Mouse (Mus musculus) limb, embryonic 15.5 days (tissue): ENCODE measurements around the gene Nudt16l1. TPM values are rescaled to one million over a fixed set of nuclear protein-coding genes. Genes with fewer than 3 reads are reported as not detected.

ENCODE experiments used
- ATAC-seq: fragments of 200-750 bp; cut with Nextera tagmentation; 2 replicates; pipeline ENCODE4 v1.8.0; 2017; ENCODE audit warnings: low read depth, moderate TSS enrichment; ENCODE audit not compliant: insufficient number of reproducible peaks, low FRiP score, low TSS enrichment
- H3K27ac ChIP-seq: fragments of 300-500 bp; sonication (generic); 2 replicates; pipeline ENCODE4 v1.5.1; 2015; ENCODE audit warnings: moderate library complexity, mild to moderate bottlenecking, inconsistent platforms
- H3K27me3 ChIP-seq: fragments of 300-500 bp; sonication (generic); 2 replicates; pipeline ENCODE4 v1.6.1; 2015; ENCODE audit warnings: inconsistent platforms
- H3K36me3 ChIP-seq: fragments of 300-500 bp; sonication (generic); 2 replicates; pipeline ENCODE4 v1.6.1; 2015; ENCODE audit warnings: inconsistent platforms
- H3K4me1 ChIP-seq: fragments of 300-500 bp; sonication (generic); 2 replicates; pipeline ENCODE4 v1.6.1; 2015; ENCODE audit warnings: inconsistent platforms
- H3K4me2 ChIP-seq: fragments of 300-500 bp; sonication (generic); 2 replicates; pipeline ENCODE4 v1.6.1; 2015; ENCODE audit warnings: mild to moderate bottlenecking, inconsistent platforms
- H3K4me3 ChIP-seq: fragments of 300-500 bp; sonication (generic); 2 replicates; pipeline ENCODE4 v1.5.1; 2015; ENCODE audit warnings: mild to moderate bottlenecking, inconsistent platforms
- H3K9ac ChIP-seq: fragments of 300-500 bp; sonication (generic); 2 replicates; pipeline ENCODE4 v1.6.1; 2015; ENCODE audit warnings: inconsistent platforms
- H3K9me3 ChIP-seq: fragments of 300-500 bp; sonication (generic); 2 replicates; pipeline ENCODE4 v1.6.1; 2016; ENCODE audit warnings: inconsistent platforms
- WGBS: fragments of 180-500 bp; shearing (Covaris S2); methylation state at CpG from one replicate; pipeline ENCODE4 v1.1.7; 2015; 5-methylcytosine and 5-hydroxymethylcytosine counted together
- polyA plus RNA-seq: library from polyadenylated mRNA; unstranded; fragments of >200 nt; fragmentation: Nextera tagmentation; extraction: Ambion mirVana; gene quantifications from 2 replicates; pipeline ENCODE4 v1.2.1, GENCODE M21; 2015

Nudt16l1 gene
- 147 and 151 TPM in 2 replicates for polyA plus RNA-seq

GRCm38 (mm10) chr16:4938461-4938860 lies at the start of gene Nudt16l1:
Nudt16l1 (plus strand) TSS chr16:4938761.
- Histone ChIP-seq H3K36me3 (peaks cover 81% of the 10 kb centered on the region), H3K27ac (peak within 1 kb of the TSS; percentile 91), H3K4me2 (peak within 1 kb of the TSS; percentile 82), H3K9me3 (no peaks in the 10 kb centered on the region), H3K4me3 (peak within 1 kb of the TSS; percentile 92), H3K4me1 (peaks cover 18% of the 10 kb centered on the region), H3K9ac (peak within 1 kb of the TSS; percentile 95), H3K27me3 (no peaks in the 10 kb centered on the region)
- 6% methylated on average over 2 of the region's 2 CpGs for WGBS
- ATAC-seq: no peak

GRCm38 (mm10) chr16:4890201-4890709 lies 48.3 kb upstream of the Nudt16l1 start:
- peaks cover 29% of the 10 kb centered on the region for H3K4me1 ChIP-seq
- no peak for ATAC-seq

GRCm38 (mm10) chr16:4892171-4892570 lies 46.4 kb upstream of the Nudt16l1 start:
- Histone ChIP-seq H3K27ac (no peak overlapping the region), H3K4me3 (no peak overlapping the region), H3K36me3 (0 out of 2 replicates have a peak, but pooled peaks cover 7% of the 10 kb centered on the region), H3K27me3 (no peaks in the 10 kb centered on the region), H3K9ac (no peak overlapping the region), H3K4me1 (peaks cover 21% of the 10 kb centered on the region), H3K9me3 (no peaks in the 10 kb centered on the region), H3K4me2 (no peak overlapping the region)
- WGBS: 81% methylated on average over 6 of the region's 6 CpGs
- ATAC-seq: no peak

More at GRCm38 (mm10) chr16:4890201-4890709, 48.3 kb upstream of the Nudt16l1 start:
- Histone ChIP-seq H3K4me2 (no peak overlapping the region), H3K9me3 (no peaks in the 10 kb centered on the region), H3K9ac (no peak overlapping the region), H3K27ac (no peak overlapping the region; the same call in 1 of the 2 replicates), H3K27me3 (no peaks in the 10 kb centered on the region), H3K36me3 (0 out of 2 replicates have a peak, but pooled peaks cover 7% of the 10 kb centered on the region), H3K4me3 (no peak overlapping the region)
- WGBS: 49% methylated on average over 4 of the region's 4 CpGs

GRCm38 (mm10) chr16:4894201-4894908 lies 44.2 kb upstream of the Nudt16l1 start:
- H3K27me3 ChIP-seq: no peaks in the 10 kb centered on the region
- H3K4me1 ChIP-seq: peaks cover 8% of the 10 kb centered on the region; the same call in 1 of the 2 replicates
- WGBS: 77% methylated on average over 7 of the region's 7 CpGs
- no peak overlapping the region for H3K9ac ChIP-seq
- ATAC-seq: no peak
- H3K9me3 ChIP-seq: no peaks in the 10 kb centered on the region
- 0 out of 2 replicates have a peak, but pooled peaks cover 7% of the 10 kb centered on the region for H3K36me3 ChIP-seq
- no peak overlapping the region for H3K4me3 ChIP-seq
- H3K27ac ChIP-seq: no peak overlapping the region
- no peak overlapping the region for H3K4me2 ChIP-seq

GRCm38 (mm10) chr16:4896249-4897027 lies 42.1 kb upstream of the Nudt16l1 start:
- WGBS: 67% methylated on average over 5 of the region's 5 CpGs
- Histone ChIP-seq H3K4me3 (no peak overlapping the region), H3K36me3 (0 out of 2 replicates have a peak, but pooled peaks cover 7% of the 10 kb centered on the region), H3K27me3 (no peaks in the 10 kb centered on the region), H3K4me2 (no peak overlapping the region), H3K4me1 (no peaks in the 10 kb centered on the region; the same call in 1 of the 2 replicates), H3K27ac (no peak overlapping the region), H3K9me3 (no peaks in the 10 kb centered on the region), H3K9ac (no peak overlapping the region)
- ATAC-seq: no peak

GRCm38 (mm10) chr16:4897146-4897730 lies 41.3 kb upstream of the Nudt16l1 start:
- H3K9me3 ChIP-seq: no peaks in the 10 kb centered on the region
- no peak overlapping the region for H3K4me2 ChIP-seq
- H3K9ac ChIP-seq: no peak overlapping the region
- no peak for ATAC-seq
- no peak overlapping the region for H3K27ac ChIP-seq
- 61% methylated on average over 7 of the region's 7 CpGs for WGBS
- no peaks in the 10 kb centered on the region; the same call in 1 of the 2 replicates for H3K4me1 ChIP-seq
- no peaks in the 10 kb centered on the region for H3K27me3 ChIP-seq
- H3K4me3 ChIP-seq: no peak overlapping the region
- H3K36me3 ChIP-seq: 0 out of 2 replicates have a peak, but pooled peaks cover 7% of the 10 kb centered on the region

GRCm38 (mm10) chr16:4898881-4899280 lies 39.7 kb upstream of the Nudt16l1 start:
- no peak overlapping the region for H3K4me2 ChIP-seq

GRCm38 (mm10) chr16:4899711-4900110 lies 38.9 kb upstream of the Nudt16l1 start:
- H3K4me1 ChIP-seq: no peaks in the 10 kb centered on the region; the same call in 1 of the 2 replicates
- WGBS: 60% methylated on average over 2 of the region's 2 CpGs
- H3K27me3 ChIP-seq: no peaks in the 10 kb centered on the region
- 0 out of 2 replicates have a peak, but pooled peaks cover 1% of the 10 kb centered on the region for H3K36me3 ChIP-seq
- no peaks in the 10 kb centered on the region for H3K9me3 ChIP-seq
- H3K27ac ChIP-seq: no peak overlapping the region
- ATAC-seq: no peak
- H3K9ac ChIP-seq: no peak overlapping the region
- no peak overlapping the region for H3K4me2 ChIP-seq
- H3K4me3 ChIP-seq: no peak overlapping the region

More at GRCm38 (mm10) chr16:4898881-4899280, 39.7 kb upstream of the Nudt16l1 start:
- no peaks in the 10 kb centered on the region for H3K27me3 ChIP-seq
- 87% methylated on average over 6 of the region's 6 CpGs for WGBS
- no peaks in the 10 kb centered on the region; the same call in 1 of the 2 replicates for H3K4me1 ChIP-seq
- no peak overlapping the region for H3K27ac ChIP-seq
- no peak for ATAC-seq
- no peak overlapping the region for H3K4me3 ChIP-seq
- H3K9me3 ChIP-seq: no peaks in the 10 kb centered on the region
- H3K9ac ChIP-seq: no peak overlapping the region
- H3K36me3 ChIP-seq: 0 out of 2 replicates have a peak, but pooled peaks cover 5% of the 10 kb centered on the region

- Histone ChIP-seq H3K36me3 (no peaks in the 10 kb centered on the region), H3K27me3 (no peaks in the 10 kb centered on the region), H3K4me2 (no peak overlapping the region), H3K4me3 (no peak overlapping the region), H3K9me3 (no peaks in the 10 kb centered on the region), H3K9ac (no peak overlapping the region), H3K4me1 (peaks cover 3% of the 10 kb centered on the region), H3K27ac (no peak overlapping the region)
- ATAC-seq: no peak
- 65% methylated on average over 7 of the region's 7 CpGs for WGBS
Observed at GRCm38 (mm10) chr16:4901167-4901566, 37.4 kb upstream of the Nudt16l1 start.

- Histone ChIP-seq H3K27me3 (no peaks in the 10 kb centered on the region), H3K4me3 (no peak overlapping the region), H3K9me3 (no peaks in the 10 kb centered on the region), H3K4me1 (peaks cover 3% of the 10 kb centered on the region), H3K36me3 (no peaks in the 10 kb centered on the region; the same call in 1 of the 2 replicates), H3K27ac (no peak overlapping the region), H3K4me2 (no peak overlapping the region), H3K9ac (no peak overlapping the region)
- 78% methylated on average over 2 of the region's 2 CpGs for WGBS
- no peak for ATAC-seq
Observed at GRCm38 (mm10) chr16:4902390-4902789, 36.2 kb upstream of the Nudt16l1 start.

GRCm38 (mm10) chr16:4903491-4904102 lies 35.0 kb upstream of the Nudt16l1 start:
- Histone ChIP-seq H3K4me2 (no peak overlapping the region), H3K9ac (no peak overlapping the region), H3K4me1 (peaks cover 5% of the 10 kb centered on the region), H3K9me3 (no peaks in the 10 kb centered on the region), H3K4me3 (no peak overlapping the region), H3K27ac (no peak overlapping the region), H3K36me3 (peaks cover 7% of the 10 kb centered on the region), H3K27me3 (no peaks in the 10 kb centered on the region)
- WGBS: 78% methylated on average over 6 of the region's 6 CpGs
- ATAC-seq: no peak
